Mouse (Mus musculus) E14TG2a.4 (cell line): ENCODE measurements around the gene Dhrs1.

Source experiments
- H3K27me3 ChIP-seq: 2 replicates; pipeline ENCODE4 v1.6.1; 2014; ENCODE audit warnings: low read length, control low read depth; ENCODE audit not compliant: insufficient read depth
- H3K36me3 ChIP-seq: 2 replicates; pipeline ENCODE4 v1.6.1; 2014; ENCODE audit warnings: low read length, control low read depth; ENCODE audit not compliant: insufficient read depth
- H3K4me1 ChIP-seq: replicated peaks from 2 replicates; pipeline ENCODE4 v1.6.1; 2014; ENCODE audit warnings: low read depth, low read length, control low read depth
- H3K4me3 ChIP-seq: replicated peaks from 2 replicates; pipeline ENCODE4 v1.5.1; 2014; ENCODE audit warnings: mild to moderate bottlenecking, low read length
- H3K9me3 ChIP-seq: 2 replicates; pipeline ENCODE4 v1.6.1; 2014; ENCODE audit warnings: low read length, control low read depth
- CTCF ChIP-seq: conservative IDR thresholded peaks from 2 replicates; pipeline ENCODE4 v1.5.1; 2014; ENCODE audit warnings: low read length
- NANOG ChIP-seq: IDR thresholded peaks from 2 replicates; pipeline ENCODE4 v1.6.1; 2014; ENCODE audit warnings: borderline replicate concordance, low read length, mixed read lengths
- POU5F1 ChIP-seq: IDR thresholded peaks from 2 replicates; pipeline ENCODE4 v1.6.1; 2014; ENCODE audit warnings: low read length, borderline replicate concordance

Gene Dhrs1

DNA sequence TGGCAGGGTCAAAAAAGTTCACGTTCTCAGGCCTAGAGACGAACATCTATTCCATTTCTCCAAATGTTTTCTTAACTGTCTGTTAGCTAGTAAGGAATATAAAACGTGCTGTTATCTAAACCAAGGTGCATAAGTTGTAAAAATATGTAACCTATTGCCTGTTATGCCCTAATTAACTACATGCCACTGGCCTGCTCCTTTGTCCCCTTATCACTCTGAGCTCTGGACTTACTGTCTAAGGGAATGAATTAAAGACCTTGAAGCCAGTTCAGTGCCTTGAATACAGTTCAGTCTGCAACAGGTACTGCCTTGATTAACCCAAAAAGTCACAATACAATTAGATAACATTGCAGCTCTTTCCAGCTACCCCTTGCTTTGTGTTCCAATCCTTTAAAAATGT is 10.2 kb downstream of the Dhrs1 start:
- no peak overlapping the region for H3K4me3 ChIP-seq
- TF ChIP-seq CTCF (no peak), POU5F1 (no peak), NANOG (no peak)
- peaks cover 11% of the 10 kb centered on the region for H3K4me1 ChIP-seq
- no peaks in the 10 kb centered on the region for H3K9me3 ChIP-seq
- H3K36me3 ChIP-seq = peaks cover 20% of the 10 kb centered on the region
- H3K27me3 ChIP-seq = peaks cover 25% of the 10 kb centered on the region

DNA sequence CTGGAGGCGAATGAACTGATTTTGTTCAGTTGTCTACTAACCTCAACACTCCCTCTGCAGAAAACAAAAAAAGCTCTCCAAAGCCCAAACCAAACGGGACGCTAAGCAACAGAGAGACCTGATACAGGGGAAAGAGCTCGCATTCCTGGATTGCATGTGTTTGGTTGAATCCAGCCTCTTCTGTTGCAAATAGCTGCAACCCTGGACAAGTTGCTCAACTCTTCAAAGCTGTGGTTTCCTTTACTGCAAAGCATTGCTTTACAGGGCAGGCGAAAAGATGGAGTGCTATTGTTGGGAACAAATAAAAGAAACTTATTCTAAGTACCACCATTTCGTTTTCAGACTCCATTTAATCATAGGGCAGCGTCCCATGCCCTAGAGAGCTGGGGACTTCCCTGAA is 10.6 kb downstream of the Dhrs1 start:
- peaks cover 30% of the 10 kb centered on the region for H3K27me3 ChIP-seq
- no peaks in the 10 kb centered on the region for H3K9me3 ChIP-seq
- H3K4me1 ChIP-seq = peaks cover 10% of the 10 kb centered on the region
- H3K4me3 ChIP-seq = no peak overlapping the region
- H3K36me3 ChIP-seq = peaks cover 15% of the 10 kb centered on the region
- TF ChIP-seq CTCF (no peak), POU5F1 (no peak), NANOG (no peak)

DNA sequence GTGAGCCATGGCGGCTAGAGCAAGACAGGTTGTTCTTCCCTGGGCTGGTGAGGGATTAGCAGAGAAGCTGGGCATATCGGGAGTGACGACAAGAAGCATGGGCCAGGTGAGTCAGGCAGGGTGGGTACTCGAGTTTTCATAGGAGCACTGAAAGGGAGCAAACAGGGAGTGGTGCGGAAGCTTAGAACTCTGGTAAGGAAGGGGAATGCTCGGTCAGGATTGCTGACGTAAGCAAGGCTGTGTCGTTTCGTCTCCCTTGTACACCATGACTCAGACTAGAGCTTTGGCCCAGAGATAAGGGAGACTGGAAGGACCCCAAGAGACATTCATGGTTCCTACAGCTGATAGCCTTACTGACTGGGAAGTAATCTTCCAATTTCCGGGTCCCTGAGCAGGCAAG is 11.6 kb downstream of the Dhrs1 start:
- peaks cover 6% of the 10 kb centered on the region for H3K36me3 ChIP-seq
- H3K4me1 ChIP-seq = peaks cover 3% of the 10 kb centered on the region; the same call in 1 of the 2 replicates
- H3K4me3 ChIP-seq = no peak overlapping the region
- H3K27me3 ChIP-seq = peaks cover 31% of the 10 kb centered on the region
- no peaks in the 10 kb centered on the region for H3K9me3 ChIP-seq
- TF ChIP-seq POU5F1 = no peak
- no peak for TF ChIP-seq CTCF
- no peak for TF ChIP-seq NANOG

DNA sequence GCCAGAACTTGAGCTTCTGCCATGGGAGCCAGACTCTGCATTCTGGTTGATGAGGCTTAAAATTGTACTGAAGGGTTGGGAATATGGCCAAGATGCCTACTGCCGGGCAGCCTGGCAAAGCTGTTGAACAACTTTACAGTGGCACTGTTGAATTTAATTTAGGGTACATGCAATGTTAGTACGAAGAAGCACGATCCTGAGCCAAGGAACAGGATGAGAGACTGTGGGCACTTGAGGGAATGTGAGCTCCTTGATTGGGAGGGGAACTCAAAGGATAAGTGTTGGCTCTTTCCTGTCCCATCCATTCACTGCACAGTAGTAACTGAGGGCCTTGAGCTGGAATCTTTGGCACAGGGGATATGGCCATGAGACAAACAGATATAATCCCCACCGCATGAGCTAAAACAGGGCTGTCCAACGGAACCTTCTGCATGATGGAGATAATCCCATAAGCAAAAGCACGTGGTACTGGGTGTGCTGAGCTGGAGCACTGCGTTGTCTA is 14.9 kb downstream of the Dhrs1 start:
- no peak for TF ChIP-seq POU5F1
- TF ChIP-seq NANOG = no peak
- TF ChIP-seq CTCF = no peak
- H3K4me3 ChIP-seq = no peak overlapping the region
- no peaks in the 10 kb centered on the region for H3K36me3 ChIP-seq
- H3K27me3 ChIP-seq = peaks cover 29% of the 10 kb centered on the region
- H3K4me1 ChIP-seq = peaks cover 15% of the 10 kb centered on the region
- no peaks in the 10 kb centered on the region for H3K9me3 ChIP-seq

DNA sequence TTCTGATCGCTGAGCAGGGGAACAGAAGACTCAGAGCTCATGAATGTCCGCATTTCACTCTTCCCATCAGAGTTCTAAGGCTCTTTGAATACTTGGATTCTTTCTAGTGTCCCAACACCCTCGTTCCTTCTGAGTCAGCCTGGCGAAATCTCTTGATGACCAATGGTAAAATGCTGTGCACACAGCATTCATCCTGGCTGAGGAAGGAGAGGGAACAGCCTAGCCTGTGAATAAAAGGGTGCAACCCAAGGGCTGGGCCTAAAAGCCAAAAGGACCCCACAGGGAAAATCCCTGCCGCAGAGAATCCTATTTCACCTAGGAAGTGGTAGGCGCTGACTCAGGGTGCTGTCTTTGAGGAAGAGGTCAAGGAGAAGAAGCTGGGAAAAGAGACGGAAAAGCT is 15.4 kb downstream of the Dhrs1 start:
- no peaks in the 10 kb centered on the region for H3K36me3 ChIP-seq
- H3K4me1 ChIP-seq = peaks cover 19% of the 10 kb centered on the region
- H3K9me3 ChIP-seq = no peaks in the 10 kb centered on the region
- H3K27me3 ChIP-seq = peaks cover 26% of the 10 kb centered on the region
- H3K4me3 ChIP-seq = no peak overlapping the region
- TF ChIP-seq CTCF (no peak), POU5F1 (no peak), NANOG (no peak)

DNA sequence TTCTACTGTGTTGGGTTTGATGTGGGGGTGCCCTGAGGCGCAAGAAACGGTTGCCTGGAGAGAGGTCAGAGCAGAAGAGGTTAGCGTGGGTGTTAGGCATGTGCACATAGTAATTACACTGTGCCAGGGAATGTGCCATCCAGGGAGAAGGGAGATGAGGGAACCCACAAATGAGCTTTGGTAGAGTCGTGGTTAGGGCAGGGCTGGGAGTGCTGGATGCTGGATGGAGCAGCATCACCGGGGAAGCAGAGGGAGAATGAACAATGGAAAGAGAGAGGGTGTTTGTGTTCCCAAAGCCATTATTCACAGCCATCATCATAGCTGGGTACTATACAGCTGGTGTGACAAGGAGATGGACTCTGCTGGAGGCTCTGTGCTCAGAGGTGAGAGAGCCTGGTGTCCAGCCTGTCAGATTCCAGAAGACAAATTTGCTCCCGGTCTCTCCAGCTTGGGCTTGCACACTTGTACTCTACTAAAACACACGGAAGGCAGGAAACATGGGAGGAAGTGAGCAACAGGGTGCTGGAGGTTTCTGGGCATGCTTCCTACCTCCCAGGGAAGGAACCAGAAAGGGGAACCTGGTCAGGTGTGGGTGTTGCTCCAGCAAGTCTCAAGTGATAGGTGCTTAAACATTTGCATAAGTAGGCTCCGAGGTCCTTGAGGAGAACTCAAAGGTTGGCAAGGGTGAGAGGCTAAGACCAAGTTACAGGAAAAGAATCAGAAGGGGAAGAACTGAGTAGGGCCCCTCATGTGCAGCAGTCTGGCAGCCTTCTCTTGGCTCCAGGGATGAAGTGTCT is 17.4 kb downstream of the Dhrs1 start:
- H3K4me1 ChIP-seq = peaks cover 26% of the 10 kb centered on the region
- H3K9me3 ChIP-seq = no peaks in the 10 kb centered on the region
- TF ChIP-seq CTCF (no peak), NANOG (no peak), POU5F1 (no peak)
- H3K36me3 ChIP-seq = no peaks in the 10 kb centered on the region
- peaks cover 21% of the 10 kb centered on the region for H3K27me3 ChIP-seq
- H3K4me3 ChIP-seq = no peak overlapping the region

DNA sequence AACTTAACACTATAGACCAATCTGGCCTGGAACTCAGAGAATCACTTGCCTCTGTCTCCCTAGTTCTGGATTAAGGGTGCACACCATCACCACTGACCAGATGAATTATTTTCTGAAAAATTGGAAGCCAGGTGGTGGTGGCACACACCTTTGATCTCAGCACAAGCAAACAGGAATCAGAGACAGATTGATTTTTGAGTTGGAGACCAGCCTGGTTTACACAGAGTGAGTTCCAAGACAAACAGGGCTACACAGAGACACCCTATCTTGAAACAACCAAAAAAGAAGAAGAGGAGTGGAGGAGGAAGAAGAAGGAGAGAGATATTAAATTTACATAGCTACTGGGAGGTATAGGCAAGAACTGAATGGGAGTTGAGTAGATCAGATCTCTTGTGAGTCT is 19.2 kb downstream of the Dhrs1 start:
- Histone ChIP-seq H3K36me3 (no peaks in the 10 kb centered on the region), H3K4me1 (peaks cover 37% of the 10 kb centered on the region), H3K27me3 (peaks cover 19% of the 10 kb centered on the region), H3K9me3 (no peaks in the 10 kb centered on the region), H3K4me3 (no peak overlapping the region)
- TF ChIP-seq NANOG = no peak
- no peak for TF ChIP-seq POU5F1
- no peak for TF ChIP-seq CTCF

DNA sequence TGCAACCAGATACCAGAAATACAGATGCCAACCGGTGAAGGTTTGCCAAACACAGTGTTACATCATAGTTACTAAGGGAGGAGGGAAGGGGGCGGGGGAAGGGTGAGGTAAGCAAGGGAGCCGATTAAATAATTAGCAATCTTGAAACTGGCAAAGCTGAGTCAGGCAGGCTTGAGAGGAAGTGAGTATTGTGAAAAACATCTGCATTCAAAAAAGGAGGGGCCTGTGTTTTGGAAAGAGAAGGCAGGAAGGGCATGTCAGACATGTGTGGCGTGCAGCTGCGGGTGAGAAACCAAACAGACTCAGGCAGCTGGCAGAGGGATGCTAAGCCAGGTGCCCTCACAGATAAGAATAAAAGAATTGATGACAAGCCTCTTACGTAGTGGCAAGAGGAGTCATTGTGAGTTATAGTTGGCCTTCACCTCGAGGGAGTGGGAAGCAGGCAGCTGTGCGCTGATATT is 21.0 kb downstream of the Dhrs1 start:
- H3K36me3 ChIP-seq = peaks cover 15% of the 10 kb centered on the region
- no peaks in the 10 kb centered on the region for H3K9me3 ChIP-seq
- H3K27me3 ChIP-seq = peaks cover 5% of the 10 kb centered on the region; the same call in 1 of the 2 replicates
- H3K4me3 ChIP-seq = no peak overlapping the region
- H3K4me1 ChIP-seq = peaks cover 55% of the 10 kb centered on the region
- no peak for TF ChIP-seq CTCF
- TF ChIP-seq POU5F1 = no peak
- no peak for TF ChIP-seq NANOG
